Mouse (Mus musculus) bone marrow macrophage, adult 2 months (primary cell): ENCODE data around the gene Lrfn5.

Experiments used
- CTCF ChIP-seq: IDR thresholded peaks from 2 replicates; pipeline ENCODE4 v1.5.1; 2012; ENCODE audit warnings: low read depth, mild to moderate bottlenecking, low read length, moderate library complexity
- POLR2A ChIP-seq: IDR thresholded peaks from 2 replicates; pipeline ENCODE4 v1.6.1; 2012; ENCODE audit warnings: mild to moderate bottlenecking, low read depth, low read length, borderline replicate concordance

DNA sequence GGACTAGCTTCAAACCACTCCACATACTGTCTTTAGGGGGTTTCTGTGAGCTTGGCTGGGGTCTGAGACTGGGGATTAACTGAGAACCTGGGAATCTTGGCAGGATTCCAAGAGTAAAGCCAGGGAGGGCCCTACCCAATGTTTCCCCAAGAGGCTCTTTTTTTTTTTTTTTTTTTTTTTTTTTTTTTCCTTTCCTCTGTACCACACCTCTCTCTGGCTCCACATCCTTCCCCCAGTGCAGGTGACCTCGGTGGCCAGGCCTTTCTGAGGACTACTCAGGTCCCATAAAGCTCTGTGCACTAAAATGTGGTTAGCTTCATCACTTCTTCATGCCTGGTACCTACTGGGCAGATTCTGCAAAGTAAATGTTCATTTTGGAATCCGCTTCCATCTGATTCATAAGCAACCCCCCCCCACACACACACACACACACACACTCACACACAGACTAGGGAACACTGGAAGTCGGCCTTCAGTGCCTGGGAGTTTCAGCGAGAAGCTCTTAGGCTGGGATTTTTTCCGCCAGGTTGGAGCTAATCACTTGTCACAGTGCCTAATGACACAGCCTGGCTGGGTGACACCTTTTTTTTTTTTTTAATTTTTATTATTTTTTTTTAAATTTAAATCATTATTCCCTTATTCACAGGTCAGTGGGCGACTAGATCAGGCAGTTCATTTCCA, 662 bp upstream of the Lrfn5 start:
- TF ChIP-seq POLR2A (no peak), CTCF (no peak)
